Mouse (Mus musculus) midbrain, postnatal 0 days (tissue): Measurements from ENCODE around the gene Cbx2. TPM values are rescaled to one million over a fixed set of nuclear protein-coding genes. Genes with fewer than 3 reads are reported as not detected.

ENCODE experiments used
- ATAC-seq: fragments of 200-750 bp; cut with Nextera tagmentation; 2 replicates; pipeline ENCODE4 v1.8.0; 2017; ENCODE audit warnings: moderate number of reproducible peaks, mild to moderate bottlenecking, moderate TSS enrichment, moderate library complexity; ENCODE audit not compliant: low FRiP score
- DNase-seq: peaks from one replicate; pipeline ENCODE4 v3.0.0-alpha.2; 2015; ENCODE audit warnings: low spot score
- H3K27ac ChIP-seq: fragments of 300-500 bp; sonication (generic); 2 replicates; pipeline ENCODE4 v1.5.1; 2014; ENCODE audit warnings: low read depth, mild to moderate bottlenecking, low read length, mixed read lengths
- H3K27me3 ChIP-seq: fragments of 300-500 bp; sonication (generic); 2 replicates; pipeline ENCODE4 v1.6.1; 2014; ENCODE audit warnings: low read length, control low read depth, mixed read lengths; ENCODE audit not compliant: insufficient read depth
- H3K36me3 ChIP-seq: fragments of 300-500 bp; sonication (generic); 2 replicates; pipeline ENCODE4 v1.6.1; 2014; ENCODE audit warnings: low read length, control low read depth, mixed read lengths; ENCODE audit not compliant: insufficient read depth
- H3K4me1 ChIP-seq: fragments of 300-500 bp; sonication (generic); 2 replicates; pipeline ENCODE4 v1.6.1; 2014; ENCODE audit warnings: mild to moderate bottlenecking, control low read depth, antibody characterized with exemption, low read length, mixed read lengths; ENCODE audit not compliant: insufficient read depth
- H3K4me2 ChIP-seq: fragments of 300-500 bp; sonication (generic); 2 replicates; pipeline ENCODE4 v1.6.1; 2014; ENCODE audit warnings: low read depth, mild to moderate bottlenecking, low read length, mixed read lengths; ENCODE audit not compliant: poor library complexity, severe bottlenecking
- H3K4me3 ChIP-seq: fragments of 300-500 bp; sonication (generic); 2 replicates; pipeline ENCODE4 v1.5.1; 2014; ENCODE audit warnings: low read depth, mild to moderate bottlenecking, low read length, moderate library complexity
- H3K9ac ChIP-seq: fragments of 300-500 bp; sonication (generic); replicated peaks from 2 replicates; pipeline ENCODE4 v1.6.1; 2014; ENCODE audit warnings: mild to moderate bottlenecking, low read length, moderate library complexity, mixed read lengths; ENCODE audit not compliant: poor library complexity, severe bottlenecking
- H3K9me3 ChIP-seq: fragments of 300-500 bp; sonication (generic); 2 replicates; pipeline ENCODE4 v1.6.1; 2016; ENCODE audit warnings: low read length, control low read depth
- CTCF ChIP-seq: IDR thresholded peaks from 2 replicates; pipeline ENCODE4 v1.5.1; 2016; ENCODE audit warnings: antibody characterized with exemption, mild to moderate bottlenecking
- WGBS: fragments of 180-500 bp; shearing (Covaris S2); extraction: QIAGEN DNeasy Blood & Tissue Kit; methylation state at CpG from one replicate; pipeline ENCODE4 v1.1.7; 2014; 5-methylcytosine and 5-hydroxymethylcytosine counted together
- polyA plus RNA-seq: library from polyadenylated mRNA; unstranded; fragments of >200 nt; fragmentation: Nextera tagmentation; extraction: Ambion mirVana; gene quantifications from 2 replicates; pipeline ENCODE4 v1.2.1, GENCODE M21; 2015
- total RNA-seq: library from RNA; depleted of rRNA; stranded (reverse); fragments of >200 nt; gene quantifications from 2 replicates; pipeline ENCODE4 v1.2.3, GENCODE M21; 2014

Gene Cbx2
- total and polyA plus RNA-seq, 2 experiments from 2014 or later: 6.7 to 10.6 TPM

GRCm38 (mm10) chr11:119055571-119056131 lies 32.9 kb downstream of the Cbx2 start:
- Histone ChIP-seq H3K4me3 (peak overlapping the region; percentile 43), H3K27me3 (peaks cover 20% of the 10 kb centered on the region), H3K27ac (peak overlapping the region; percentile 92), H3K9ac (peak overlapping the region; percentile 70), H3K36me3 (no peaks in the 10 kb centered on the region), H3K9me3 (no peaks in the 10 kb centered on the region), H3K4me1 (peaks cover 44% of the 10 kb centered on the region), H3K4me2 (peak overlapping the region; percentile 98)
- DNase-seq: no peak
- WGBS: 2% methylated on average over 32 of the region's 32 CpGs
- ATAC-seq: no peak
- no peak for TF ChIP-seq CTCF

DNA sequence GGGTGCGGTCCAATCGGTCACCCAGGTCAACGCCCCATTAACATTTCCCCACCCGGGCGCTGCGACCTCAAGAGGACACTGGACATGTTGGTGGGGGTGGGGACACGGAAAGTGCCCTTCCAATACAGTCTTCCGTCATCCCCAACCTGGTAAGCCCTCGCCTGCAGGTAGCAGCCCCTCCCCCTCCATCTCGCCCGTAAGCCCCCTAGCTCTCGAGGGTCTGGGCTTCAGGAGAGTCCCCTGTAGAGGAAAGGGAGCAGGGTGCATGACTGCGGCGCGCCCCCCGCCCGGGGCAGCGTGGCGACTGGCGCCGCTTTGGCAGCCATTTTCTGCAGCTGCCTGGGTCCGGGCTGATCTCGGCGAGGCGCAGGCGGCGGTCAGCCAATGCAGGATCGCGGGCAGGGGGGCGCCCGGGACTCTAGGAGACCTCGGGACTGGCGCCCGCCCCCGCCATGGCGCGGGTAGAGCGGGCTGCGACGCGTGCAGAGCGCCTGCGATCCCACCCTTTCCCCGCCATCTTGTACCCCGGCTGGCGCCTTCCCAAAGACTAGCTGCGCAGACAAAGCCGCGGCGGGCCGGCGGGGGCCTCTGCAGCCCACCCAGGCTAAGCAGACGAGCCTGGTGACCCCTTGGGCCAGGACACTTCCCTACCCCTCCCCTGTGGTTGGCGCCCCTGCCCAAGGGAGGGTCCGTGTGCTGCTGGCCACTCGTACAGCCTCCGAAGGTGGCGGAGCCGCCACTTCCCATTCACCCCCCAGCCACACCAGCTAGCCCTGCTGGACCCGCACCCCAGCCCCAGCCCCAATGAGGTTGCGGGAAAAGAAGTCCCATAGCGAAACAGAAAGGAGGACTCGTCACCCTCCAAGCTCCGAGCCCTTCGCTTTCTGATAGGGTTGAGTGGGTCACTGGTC lies 33.8 kb downstream of the Cbx2 start:
- H3K27me3 ChIP-seq: peaks cover 11% of the 10 kb centered on the region
- peak; percentile 16; the same call in 1 of the 2 replicates for TF ChIP-seq CTCF
- under 1% methylated on average over 57 of the region's 65 CpGs for WGBS

GRCm38 (mm10) chr11:119057291-119057690 lies 34.5 kb downstream of the Cbx2 start:
- no peak for DNase-seq
- ATAC-seq: no peak
- Histone ChIP-seq H3K27me3 (peaks cover 11% of the 10 kb centered on the region), H3K9ac (peak overlapping the region; percentile 81), H3K27ac (peak overlapping the region; percentile 92), H3K36me3 (no peaks in the 10 kb centered on the region), H3K9me3 (no peaks in the 10 kb centered on the region), H3K4me3 (peak overlapping the region; percentile 43), H3K4me1 (peaks cover 41% of the 10 kb centered on the region), H3K4me2 (peak overlapping the region; percentile 98)
- 4% methylated on average over 9 of the region's 9 CpGs for WGBS
- TF ChIP-seq CTCF: no peak

More for the DNA sequence above, 33.8 kb downstream of the Cbx2 start:
- Histone ChIP-seq H3K27ac (peak overlapping the region; percentile 92), H3K4me1 (peaks cover 44% of the 10 kb centered on the region), H3K36me3 (no peaks in the 10 kb centered on the region), H3K9ac (peak overlapping the region; percentile 81), H3K9me3 (no peaks in the 10 kb centered on the region), H3K4me3 (peak overlapping the region; percentile 43), H3K4me2 (peak overlapping the region; percentile 98)
- peak; percentile 20 for ATAC-seq
- DNase-seq: peak; percentile 76

DNA sequence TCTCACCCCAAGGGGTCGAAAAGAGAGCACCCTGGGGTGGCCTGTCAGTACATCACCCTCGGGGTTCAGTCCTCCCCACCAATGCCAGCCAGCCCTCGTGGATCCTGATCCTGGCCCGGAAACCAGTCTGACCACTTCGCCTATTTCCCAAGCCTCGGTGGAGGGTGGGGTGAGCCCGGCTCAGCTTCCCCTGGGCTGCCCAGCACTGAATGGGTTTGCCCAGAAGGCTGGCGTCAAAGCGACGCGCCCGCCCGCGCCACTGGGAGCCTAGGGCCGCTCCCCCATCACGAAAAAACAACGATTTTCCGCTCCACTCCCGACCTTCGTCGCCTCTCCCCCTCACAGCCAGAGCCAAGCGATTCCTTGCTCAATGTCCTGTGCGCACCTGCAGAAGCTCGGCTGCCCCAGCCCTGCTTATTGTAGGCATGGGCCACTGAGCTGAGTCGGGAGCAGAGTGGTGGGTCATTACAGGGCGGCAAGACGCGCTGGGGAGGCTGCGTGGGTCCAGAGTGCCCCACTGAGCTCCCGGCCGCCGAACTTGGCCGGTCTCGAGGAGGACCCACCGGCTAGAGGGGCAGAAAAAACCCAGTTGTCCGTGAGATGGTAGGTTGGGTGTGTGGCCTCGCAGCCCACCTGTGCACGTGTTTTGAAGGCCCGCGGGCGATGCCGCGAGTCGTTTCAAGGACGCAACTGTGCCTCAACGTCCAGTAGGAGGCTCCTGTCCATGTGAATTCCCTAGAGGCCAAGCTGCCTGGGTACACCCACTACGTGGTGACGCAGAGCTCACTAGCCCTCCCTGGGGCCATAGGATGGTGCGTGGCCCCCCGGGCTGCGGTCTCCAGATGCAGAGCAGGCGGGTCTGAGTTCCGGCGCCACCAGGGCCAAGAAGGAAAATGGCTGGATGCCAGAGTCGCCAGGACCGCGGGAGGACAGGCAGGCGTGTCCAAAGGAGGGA lies 35.6 kb downstream of the Cbx2 start:
- DNase-seq (peak; percentile 60), ATAC-seq (no peak)
- Histone ChIP-seq H3K27me3 (peaks cover 11% of the 10 kb centered on the region), H3K9me3 (no peaks in the 10 kb centered on the region), H3K9ac (0 out of 2 replicates have a peak overlapping the region, but pooled peaks have one; percentile 37), H3K4me2 (peak overlapping the region; percentile 38), H3K4me3 (peak overlapping the region; percentile 19), H3K36me3 (no peaks in the 10 kb centered on the region), H3K27ac (peak overlapping the region; percentile 92; the same call in 1 of the 2 replicates), H3K4me1 (peaks cover 33% of the 10 kb centered on the region)
- peak; percentile 57 for TF ChIP-seq CTCF
- WGBS: 3% methylated on average over 52 of the region's 58 CpGs

DNA sequence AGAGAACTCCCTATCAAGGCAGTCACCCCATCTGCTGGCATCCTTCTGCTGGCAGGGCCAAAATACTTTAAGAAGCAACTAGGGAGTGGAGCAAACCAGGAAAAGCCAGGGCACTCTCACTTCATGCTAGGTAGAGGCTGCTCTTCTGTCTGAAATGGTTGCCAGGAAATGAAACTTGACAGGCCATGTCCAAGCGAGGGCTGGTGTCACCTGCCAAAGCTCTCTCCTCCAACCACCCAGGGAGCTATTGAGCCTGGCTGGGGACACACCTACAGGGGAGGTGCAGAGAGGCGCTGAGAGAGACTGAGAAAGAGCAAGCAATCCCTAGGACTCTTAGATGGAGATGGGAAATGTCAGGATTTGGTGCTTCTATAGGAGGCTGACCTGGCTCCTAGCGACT lies 36.5 kb downstream of the Cbx2 start:
- no peak for ATAC-seq
- peaks cover 11% of the 10 kb centered on the region for H3K27me3 ChIP-seq

More for the DNA sequence above, 36.5 kb downstream of the Cbx2 start:
- Histone ChIP-seq H3K4me2 (0 out of 2 replicates have a peak overlapping the region, but pooled peaks have one; percentile 38), H3K4me3 (no peak overlapping the region), H3K27ac (no peak overlapping the region), H3K4me1 (peaks cover 32% of the 10 kb centered on the region), H3K36me3 (no peaks in the 10 kb centered on the region), H3K9me3 (no peaks in the 10 kb centered on the region), H3K9ac (no peak overlapping the region)
- no peak for TF ChIP-seq CTCF
- no peak for DNase-seq
- WGBS: 25% methylated on average over 3 of the region's 3 CpGs
